Mouse (Mus musculus): ENCODE results near the gene Amz2.

The Amz2 gene

DNA sequence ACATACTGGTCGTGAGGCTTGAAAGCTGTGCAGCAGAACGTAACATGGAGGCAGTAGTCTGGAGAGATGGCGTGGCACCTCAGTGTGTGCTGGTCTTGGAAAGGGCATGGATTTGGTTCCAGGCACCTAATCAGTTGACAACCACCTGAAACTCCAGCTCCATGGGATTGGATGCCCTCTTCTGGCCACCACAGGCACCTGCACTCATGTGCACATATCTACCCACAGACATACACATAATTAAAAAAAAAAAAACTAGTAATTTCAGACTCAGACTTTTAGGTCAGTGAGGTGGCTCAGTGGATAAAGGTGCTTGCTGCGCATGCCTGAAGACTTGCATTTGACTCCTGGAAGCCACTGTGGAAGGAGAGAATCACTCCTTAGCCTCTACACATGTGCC, 3.5 kb upstream of the Amz2 start:
- DNase-seq, result no peak

DNA sequence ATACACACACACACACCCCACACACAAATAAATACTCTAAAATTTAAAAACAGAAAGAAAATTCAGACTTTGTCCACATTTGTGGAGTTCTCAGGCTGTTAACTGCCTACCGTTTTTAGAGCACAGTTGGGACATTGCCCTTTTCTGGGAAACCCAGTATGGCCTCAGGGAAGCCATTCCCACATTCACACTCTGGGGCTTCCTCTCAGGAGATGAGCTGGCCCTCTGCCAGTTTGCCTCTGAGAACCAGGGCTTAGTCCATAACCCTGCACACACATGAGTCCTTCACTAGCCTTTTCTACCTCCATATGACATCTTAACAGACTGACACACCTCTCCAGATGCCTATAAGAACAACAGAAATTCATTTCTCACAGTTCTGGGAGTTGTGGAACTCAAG, 2.5 kb upstream of the Amz2 start:
- DNase-seq, result no peak

DNA sequence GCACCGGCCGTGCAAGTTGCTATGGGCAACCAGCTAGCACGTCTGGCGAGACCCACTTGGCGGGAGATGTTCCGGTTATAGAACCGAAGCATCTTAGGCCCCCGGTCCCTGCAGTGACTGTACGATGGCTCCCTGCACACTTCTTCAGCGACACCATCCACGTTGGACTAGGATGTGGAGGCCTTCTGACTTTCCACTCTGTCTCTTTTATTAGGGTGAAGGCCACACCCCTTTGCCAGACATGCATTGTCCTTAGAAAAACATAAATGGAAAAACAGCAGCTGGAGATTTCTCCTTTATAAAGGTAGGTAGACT, 483 bp downstream of the Amz2 start:
- DNase-seq, result no peak

DNA sequence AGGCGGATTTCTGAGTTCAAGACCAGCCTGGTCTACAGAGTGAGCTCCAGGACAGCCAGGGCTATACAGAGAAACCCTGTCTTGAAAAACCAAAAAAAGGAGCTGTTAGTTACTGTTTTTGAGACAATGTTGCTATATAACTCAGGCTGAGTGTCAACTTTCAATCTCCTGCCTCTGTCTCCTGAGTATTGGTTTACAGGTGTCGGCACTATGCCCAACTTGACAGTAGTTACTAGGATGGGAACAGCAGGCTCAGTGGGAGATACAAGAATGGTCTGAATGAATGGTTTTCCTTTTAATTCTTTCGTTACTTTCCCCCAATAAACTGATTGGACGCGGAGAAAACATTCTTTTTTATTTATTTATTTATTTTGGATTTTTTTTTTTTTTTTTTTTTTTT, 1.6 kb downstream of the Amz2 start:
- DNase-seq, result no peak

DNA sequence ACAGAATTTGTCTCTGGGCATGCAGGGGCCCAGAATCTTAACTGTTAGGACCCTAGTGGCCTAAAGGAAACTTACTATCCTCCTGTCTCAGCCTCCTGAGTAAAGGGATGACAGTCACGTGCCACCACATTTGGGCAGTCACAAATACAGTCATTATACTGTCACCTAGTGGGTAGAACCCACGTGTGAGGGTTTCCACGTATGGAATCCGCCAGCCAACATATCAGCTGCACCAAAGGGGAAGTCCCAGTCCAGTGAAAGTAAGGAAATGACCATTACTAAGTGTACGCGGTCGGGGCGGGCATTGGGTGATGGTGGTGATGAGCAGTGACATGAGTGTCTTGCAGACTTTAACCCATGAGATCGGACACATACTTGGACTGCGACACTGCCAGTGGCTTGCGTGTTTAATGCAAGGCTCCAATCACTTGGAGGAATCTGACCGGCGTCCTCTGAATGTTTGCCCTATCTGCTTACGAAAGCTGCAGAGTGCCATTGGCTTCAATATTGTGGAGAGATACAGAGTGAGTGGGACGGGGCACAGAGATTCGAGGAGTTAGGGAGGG, 8.6 kb downstream of the Amz2 start:
- no peak for DNase-seq

DNA sequence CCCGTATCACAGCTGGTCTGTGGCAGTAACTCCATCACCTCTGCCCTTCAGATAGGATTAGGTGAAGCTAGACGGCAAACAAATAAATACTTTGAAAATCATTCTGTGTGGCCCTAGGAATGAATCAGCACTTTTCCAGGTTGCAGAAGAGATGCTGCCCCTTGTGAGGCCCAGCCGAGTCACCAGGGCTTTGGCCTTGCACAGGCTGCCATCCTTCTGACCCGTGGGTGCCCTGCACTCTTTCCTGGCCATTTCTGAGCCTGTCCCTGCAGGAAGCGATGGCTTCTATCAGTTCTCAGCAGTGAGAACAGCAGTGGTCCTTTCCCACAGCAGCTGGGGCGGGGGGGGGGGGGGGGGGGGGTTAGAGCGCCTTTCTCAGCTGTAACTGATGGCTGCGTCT, 11.1 kb downstream of the Amz2 start:
- no peak for DNase-seq

DNA sequence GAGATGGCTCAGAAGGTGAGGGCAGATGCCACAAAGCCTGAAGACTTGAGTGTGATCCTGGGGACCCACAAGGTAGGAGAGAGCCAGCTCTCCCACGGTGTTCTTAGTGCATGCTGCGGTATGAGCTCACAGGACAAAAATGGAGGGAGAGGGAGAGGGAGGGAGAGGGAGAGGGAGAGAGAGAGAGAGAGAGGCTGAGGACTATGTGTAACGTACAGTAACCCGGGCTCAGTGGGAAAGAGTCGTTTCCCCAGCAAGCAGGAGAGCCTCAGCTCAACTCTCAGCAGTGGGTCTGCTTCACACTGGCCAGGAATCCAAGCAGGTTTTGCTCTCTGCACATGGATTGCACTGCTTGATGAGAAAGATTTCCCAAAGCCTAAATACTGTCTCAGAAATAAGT, 13.5 kb downstream of the Amz2 start:
- no peak for DNase-seq

DNA sequence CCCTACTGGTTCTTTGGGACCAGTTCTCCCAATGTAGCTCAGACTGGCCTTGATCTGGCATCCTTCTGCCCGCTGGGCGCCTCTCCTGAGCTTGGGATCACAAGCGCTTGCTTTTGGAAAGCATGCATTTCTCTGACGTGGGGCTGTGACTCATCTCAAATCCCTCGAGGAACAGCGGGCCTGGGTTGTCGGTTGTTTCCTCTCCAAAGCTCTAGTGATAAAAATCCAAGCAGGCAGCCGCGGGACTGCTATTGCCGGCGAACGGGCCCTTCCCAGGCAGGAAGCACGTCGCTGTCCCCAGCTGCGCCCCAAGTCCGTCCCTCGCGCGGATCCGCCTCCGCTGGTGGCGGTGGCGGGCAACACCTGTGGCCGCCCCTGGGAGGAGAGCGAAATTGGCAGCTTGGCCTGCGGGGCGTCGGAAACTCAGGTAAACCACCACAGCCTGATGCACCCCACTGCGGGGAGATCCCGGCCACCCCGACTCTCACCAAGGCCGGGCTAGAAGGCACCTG, 14.1 kb downstream of the Amz2 start:
- DNase-seq, result peak; percentile 80 to 85

DNA sequence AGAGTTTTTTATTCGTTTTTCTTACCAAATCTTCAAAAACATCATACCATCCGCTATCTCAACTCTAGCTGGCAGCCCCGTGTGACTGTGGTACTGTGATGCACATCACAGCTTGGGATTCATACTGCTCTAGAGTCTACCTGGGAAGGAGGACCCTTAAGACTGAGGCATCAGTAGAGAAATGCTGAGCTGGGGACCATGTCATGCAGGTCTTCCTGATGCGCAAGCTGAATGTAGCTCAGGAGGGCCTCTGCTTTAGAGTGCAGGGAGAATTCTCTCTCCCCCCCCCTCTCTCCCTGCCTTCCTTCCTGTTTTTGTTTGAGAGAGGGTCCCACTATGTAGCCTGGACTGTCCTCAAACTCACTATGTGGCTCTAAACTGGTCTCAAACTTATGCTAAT, 14.9 kb downstream of the Amz2 start:
- DNase-seq, result no peak

DNA sequence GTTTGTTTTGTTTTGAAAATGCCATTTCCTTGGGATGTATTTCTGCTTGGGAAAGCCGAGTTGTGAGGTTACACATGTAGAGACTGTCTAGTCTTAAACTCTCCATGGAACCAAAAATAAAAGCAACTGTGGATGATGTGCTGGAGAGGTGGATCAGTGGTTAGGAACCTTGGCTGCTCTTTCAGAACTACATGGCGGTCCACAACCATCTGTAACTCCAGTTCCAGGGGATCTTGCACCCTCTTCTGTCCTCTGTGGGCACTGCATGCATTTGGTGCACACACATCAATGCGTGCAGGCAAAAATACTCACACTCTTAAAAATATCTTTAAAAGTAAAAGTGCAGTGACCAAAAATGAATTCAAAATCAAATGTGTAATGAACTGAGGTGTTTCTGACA, 15.4 kb downstream of the Amz2 start:
- DNase-seq, result peak in 1 of 2 experiments; percentile 33

DNA sequence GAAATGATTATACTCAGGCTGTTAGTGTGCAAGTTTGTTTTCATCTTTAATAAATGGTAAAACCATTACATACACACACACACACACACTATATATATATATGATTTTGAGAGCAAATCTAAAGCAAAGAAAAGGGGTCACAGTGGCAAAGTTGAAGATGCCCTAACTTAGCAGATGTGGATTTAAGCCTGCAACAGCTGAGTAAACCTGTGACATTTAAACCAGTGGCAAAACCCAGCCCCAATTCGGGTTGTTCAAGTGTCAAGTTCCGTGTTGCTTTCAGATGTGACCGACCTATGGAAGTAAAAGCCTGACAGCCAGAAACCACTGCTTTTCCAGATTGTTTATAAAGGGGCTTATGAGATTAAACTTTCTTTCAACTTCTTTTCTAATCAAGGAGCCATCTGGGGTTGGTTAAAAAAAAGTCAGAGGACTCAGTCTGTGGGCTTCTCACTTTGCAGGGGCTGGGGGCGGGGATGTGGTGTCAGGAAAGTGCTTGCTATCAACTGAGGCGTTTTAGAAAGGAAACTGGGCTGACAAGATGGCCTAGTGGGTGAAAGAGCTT, 16.5 kb downstream of the Amz2 start:
- no peak for DNase-seq

DNA sequence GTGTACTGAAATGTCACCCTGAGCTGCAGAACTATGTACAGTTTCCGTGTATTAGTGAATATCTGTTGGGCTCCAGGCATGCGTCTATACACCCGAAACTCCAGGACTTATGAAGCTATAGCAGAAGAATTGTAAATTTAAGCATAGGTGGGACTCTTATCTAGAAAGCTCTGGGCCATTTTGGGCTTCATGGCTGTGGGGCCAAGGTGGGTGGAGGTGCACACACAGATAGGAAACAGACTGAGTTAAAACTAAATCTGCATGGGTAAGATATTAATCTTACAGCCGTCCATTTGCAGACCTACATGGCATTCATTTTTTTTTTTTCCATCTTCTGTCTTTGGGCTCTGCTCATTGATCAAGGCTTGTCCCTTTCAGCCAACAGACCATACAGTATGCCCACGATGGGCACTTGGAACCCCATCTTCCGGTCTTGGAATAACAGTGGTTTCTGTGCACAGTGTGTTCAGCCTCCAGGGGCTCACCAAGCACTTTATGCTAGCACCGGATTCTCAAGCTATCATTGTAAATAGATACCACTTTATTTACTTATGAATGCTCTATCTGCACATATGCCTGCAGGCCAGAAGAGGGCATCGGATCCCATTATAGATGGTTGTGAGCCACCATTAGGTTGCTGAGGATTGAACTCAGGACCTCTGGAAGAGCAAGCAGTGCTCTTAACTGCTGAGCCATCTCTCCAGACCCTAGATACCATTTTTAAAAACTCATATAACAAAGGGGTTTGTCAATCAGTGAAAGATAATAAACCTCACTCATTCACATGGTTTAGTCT, 17.9 kb downstream of the Amz2 start:
- DNase-seq, result no peak

DNA sequence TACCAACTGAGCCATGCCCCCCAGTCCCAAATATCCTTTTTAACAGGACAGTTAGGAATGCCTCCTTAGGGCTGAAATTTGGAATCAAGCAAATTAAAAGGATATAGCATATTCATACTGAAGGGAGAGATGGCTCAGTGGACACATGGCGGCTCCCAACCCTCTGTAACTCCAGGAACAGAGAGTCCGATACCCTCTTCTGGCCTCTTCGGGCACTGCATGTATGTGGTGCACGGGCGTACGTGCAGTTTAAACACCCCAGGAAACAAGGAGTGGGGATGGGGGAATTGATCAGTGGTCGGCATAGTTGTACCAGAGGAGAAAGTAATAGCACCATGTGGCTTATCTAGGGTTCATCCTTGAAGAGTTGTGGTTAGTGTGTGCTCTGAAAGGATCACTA, 18.9 kb downstream of the Amz2 start:
- DNase-seq, result peak in 1 of 2 experiments; percentile 21

DNA sequence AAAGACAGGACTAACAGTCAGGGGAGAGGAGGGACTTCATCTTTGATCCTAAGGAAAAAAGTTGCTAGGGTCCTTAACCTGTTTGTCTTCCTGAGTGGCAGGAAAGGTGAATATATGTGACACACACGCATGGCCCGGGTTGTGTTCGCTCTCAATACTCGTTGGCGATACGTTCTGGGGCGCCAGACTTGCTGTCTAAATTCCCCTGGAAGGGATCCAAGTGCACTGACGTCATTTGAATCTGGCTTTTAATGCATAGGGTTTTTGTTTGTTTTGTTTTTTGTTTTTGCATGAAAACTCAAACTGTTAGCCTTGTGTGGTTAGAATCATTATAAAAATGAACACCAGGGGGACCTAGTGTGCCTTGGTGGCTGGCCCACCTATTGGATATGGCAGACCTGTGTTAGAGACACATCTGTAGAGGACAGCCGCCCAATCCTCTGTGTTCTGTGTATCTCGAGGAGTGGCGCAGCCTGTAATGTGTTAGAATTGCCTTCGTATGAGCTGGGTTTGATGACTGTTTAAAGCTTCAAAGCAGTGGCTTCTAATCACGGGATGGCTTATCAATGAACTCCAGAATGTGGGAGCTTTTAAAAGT, 19.8 kb downstream of the Amz2 start:
- peak in 1 of 2 experiments; percentile 19 for DNase-seq

DNA sequence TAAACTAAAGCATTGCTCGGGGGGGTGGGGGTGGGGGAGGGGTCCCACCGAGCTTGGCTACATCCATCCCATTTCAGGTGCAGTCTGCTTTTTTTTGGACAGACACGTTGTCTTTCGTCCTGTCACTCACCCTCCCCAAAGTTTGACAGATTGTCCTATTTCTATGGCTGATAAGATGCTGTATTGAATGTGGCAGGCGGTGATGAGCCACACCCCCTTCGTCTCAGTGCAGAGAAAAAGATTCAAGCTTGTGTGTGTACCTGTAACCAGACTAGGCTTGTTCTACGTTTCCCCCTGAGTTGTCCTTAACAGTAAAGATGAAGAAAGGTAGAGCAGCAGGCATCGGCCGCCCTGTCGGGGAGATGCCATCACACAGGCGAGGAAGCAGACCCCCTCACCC, 25.4 kb downstream of the Amz2 start:
- no peak for DNase-seq

DNA sequence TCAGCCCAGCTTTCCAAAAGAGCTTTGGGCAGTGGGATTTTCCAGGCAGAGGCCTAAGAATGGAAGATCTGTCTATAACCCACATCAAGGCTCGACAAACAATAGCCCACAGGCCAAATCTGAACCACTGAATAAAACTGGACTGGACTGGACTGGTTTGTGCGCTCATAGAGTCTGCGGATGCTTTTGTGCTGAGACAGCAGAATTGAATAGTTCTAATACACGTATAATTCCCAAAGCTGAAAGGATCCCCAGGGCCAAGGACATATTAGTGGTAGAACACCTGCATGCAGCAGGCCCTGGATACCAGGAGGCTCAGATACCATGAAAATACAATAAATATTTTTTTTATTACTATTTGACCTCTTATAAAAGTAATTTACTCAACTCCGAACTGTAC, 30.5 kb downstream of the Amz2 start:
- no peak for DNase-seq

DNA sequence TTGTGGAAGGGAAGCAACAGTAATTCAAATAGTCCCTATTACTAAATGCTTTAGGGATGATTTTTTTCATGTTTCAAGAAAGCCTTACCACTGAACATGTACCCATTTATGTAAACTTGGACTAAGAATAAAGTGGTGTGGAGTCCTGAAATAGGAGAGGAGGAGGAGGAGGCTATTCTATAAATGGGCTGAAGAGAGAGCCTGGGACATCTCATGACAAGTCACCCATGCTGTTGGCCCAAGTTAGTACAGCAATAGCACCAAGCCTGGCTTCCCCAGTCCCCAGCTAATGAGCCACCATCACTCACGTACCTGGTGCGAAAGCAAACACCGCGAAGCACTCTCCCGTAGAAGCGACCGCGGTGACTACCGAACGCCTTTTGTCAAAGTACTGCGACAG, 32.4 kb downstream of the Amz2 start:
- no peak for DNase-seq

DNA sequence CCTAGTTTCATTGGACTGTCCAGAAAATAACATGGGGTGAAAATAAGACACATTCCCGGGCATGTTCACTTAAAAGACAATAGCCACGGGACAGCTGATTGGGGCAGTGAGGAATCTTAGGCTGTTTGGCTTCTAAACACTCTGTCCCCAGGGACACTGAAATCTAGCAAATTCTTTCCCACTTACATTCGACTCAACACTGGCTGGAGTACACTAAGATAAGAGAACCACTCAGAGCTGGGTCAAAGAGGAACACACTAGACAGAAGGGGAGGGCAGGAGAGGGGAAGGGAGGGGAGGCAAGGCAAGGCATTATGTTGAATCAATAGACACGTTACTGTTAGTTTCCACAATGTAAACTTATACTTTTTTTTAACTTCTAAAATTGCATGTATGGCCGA, 34.8 kb downstream of the Amz2 start:
- peak in 1 of 2 experiments; percentile 33 for DNase-seq

DNA sequence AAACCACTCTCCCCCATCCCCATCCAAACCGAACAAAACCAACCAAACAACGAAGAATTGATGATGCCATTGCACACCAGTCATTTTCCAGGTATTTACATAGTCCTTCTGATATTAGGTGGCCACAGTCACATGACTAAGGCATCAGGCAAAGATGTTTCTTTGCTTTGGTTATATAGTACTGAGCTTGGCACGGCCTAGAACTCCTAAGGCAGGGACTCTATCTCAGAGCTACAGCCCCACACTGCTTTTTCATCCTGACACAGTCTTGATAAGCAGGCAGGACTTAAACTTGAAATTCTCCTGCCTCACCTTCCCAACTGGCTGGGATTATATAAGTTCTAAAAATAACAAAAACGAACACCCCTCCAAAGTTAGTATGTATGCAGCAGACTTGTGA, 39.3 kb downstream of the Amz2 start:
- no peak for DNase-seq

DNA sequence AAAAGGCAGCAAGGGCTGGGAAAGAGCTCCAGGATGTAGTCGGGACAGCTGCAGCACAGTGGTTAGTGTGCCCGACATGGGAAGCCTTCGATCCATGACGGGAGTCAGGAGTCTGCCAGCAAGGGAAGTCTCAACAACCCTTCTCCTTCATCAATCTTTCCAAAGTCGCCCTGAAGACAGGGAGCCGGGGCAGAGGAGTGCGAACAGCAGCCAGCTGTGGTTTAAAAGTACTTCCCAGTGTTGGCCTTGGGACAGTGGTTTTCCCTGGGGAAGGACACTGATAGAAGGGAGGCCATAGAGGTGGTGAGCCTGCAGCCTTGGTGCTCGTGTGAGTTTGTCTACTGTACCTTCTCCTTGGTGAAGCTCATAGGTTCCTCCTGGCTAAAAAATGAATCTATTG, 41.2 kb downstream of the Amz2 start:
- no peak for DNase-seq

DNA sequence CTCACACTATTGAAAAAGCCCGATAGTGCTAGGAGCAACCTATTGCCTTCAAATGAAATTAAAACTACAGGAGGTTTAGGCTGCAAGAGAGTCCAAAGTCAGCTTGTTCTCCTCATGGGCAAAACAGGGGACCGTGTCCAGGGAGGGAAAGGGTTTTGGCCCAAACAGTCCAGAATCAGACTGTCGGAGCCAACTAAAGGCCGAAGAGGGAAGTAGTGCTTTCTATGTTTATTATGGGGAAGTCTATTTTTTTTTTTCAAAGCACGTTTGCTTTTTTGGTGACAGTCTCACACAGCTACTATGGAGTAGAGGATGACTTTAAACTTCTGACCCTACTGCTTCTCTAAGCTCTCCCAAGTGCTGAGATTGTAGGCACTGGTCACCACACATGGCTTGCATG, 42.4 kb downstream of the Amz2 start:
- DNase-seq, result no peak

DNA sequence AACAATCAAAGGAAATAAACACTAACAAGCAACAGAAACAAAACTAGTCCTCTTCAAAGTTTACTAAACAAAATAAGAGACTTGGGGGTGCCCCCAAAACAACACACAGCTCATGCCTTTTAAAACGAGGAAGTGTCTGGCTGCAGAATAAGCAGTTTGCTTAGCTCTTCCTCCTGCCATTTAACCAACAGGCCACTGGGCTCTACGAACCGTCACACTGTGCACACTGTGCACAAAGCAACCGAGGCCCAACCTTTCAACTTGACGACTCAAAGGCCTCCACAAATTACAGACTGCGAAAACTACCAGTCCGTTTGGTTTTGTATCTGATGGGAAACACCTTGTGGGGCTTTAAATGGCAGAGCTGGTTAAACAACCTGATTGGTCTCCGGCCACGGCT, 44.4 kb downstream of the Amz2 start:
- DNase-seq, result no peak

DNA sequence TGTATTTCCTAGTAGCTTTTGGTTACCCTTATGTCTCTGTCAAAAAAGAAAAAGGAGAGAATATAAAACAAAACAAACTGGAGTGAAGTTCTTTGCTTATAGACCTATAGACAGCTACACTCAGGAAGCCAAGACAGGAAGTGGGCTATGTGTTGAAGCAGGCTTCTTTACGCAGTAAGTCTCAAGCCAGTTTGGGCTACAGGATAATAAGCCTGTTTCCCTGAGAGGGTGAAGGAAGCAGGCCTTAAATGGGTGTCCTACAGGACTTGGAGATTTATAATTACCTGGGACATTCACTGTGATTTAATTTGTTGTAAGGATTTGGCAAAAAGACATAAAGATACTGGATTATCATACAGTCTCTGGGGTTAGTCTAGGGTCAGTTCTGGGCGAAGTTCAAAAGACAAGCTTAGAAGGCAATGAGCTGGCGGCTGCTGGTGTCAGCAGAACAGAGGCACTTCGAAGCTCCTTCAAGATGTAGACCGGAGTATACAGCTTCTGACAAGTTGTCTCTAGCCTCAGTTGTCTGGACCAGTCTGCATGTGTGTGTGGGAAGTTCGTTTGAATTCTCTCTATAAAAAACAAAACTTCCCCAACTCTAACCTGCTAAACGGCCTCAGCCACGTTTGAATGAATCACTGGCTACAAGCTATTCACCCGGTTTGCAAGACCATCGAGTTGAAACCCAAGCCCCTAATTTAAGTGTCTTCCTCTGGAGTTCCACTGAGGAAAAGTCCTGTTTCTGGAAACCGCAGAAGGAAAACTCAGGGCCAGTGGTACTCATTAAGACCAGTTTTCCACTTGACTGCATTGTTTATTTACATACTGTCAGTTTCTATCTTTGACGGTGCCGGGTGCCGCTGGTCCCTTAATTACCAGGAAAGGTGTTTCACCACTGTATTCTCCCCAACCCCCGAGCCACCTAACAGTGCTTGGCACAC, 45.4 kb downstream of the Amz2 start:
- no peak for DNase-seq
